Mouse (Mus musculus) gastrocnemius, adult 2 months (tissue): ENCODE data around the gene Trmt5. TPM values are rescaled to one million over a fixed set of nuclear protein-coding genes. Genes with fewer than 3 reads are reported as not detected.

Source experiments
- DNase-seq: peaks from one replicate; pipeline ENCODE4 v3.0.0; 2022
- H3K27ac ChIP-seq: fragments of 200-600 bp; 2 replicates; pipeline ENCODE4 v1.8.1; 2022; ENCODE audit warnings: mild to moderate bottlenecking
- H3K4me3 ChIP-seq: fragments of 200-600 bp; 2 replicates; pipeline ENCODE4 v1.8.1; 2022; ENCODE audit warnings: mild to moderate bottlenecking, moderate library complexity
- CTCF ChIP-seq: fragments of 200-600 bp; IDR thresholded peaks from 2 replicates; pipeline ENCODE4 v1.8.1; 2022; ENCODE audit warnings: antibody characterized with exemption, mild to moderate bottlenecking, moderate library complexity
- intact Hi-C: fragments of 180-260 bp; cut with DNase I; formaldehyde crosslinking; loops from one replicate; pipeline ENCODE4 v1.15.1; 2025
- total RNA-seq, 2 experiments: library from RNA; stranded (reverse); gene quantifications; 2 replicates each; pipeline ENCODE4 v1.2.3; 2021

Gene Trmt5
- total RNA-seq, 2 experiments from 2014 or later = 8.5 to 8.6 TPM

DNA sequence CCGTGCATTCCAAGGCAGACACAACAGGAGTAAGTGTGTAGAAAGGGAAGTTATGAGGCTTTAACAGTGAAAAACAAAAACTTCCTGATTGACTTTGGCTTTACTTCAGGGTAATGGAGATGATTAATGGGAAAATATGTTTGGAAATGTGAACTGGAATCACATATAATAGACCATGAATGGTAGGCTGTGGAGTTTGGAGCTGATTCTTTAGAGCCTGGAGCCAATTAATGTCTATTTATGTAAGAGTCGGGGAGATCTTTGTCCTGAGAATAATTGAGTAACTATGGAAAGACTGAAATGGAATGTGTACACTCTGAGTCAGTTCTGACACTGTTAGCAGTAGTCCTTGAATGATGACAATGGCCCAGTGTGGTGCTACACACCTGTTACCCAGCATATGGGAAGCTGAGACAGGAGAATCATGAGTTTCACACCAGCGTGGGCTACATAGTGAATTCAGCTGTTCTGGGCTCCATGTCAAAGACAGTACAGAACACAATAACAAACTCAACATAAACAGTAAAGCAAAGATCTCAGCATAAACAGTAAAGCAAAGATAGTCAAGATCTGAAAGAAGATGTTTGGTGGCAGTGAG lies 21.0 kb downstream of the Trmt5 start:
- no peak for DNase-seq
- intact Hi-C loops = no loop called here
- no peak for TF ChIP-seq CTCF

DNA sequence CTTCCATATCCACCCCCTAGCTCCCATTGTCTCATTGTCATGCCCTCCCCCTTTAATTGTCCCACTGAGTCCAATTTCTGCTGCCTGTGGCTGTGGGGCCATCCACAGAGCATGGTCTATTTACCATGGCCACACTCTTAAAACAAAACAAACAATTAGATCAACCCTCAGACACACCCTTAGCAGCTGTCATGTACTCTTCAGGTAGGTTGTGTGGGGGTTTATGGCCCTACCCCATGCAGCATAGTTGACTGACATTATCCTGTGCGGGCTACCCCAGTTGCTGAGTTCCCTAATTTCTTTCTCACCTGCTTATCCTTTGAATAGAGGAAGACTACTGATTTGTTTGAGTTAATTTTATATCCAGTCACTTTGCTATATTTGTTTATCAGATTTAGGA lies 26.2 kb downstream of the Trmt5 start:
- no peak for DNase-seq
- intact Hi-C loops = no loop called here
- Histone ChIP-seq H3K4me3 (no peak overlapping the region), H3K27ac (no peak overlapping the region)
- TF ChIP-seq CTCF = no peak

More for the DNA sequence above, 21.0 kb downstream of the Trmt5 start:
- Histone ChIP-seq H3K4me3 (no peak overlapping the region), H3K27ac (no peak overlapping the region; the same call in 1 of the 2 replicates)

GRCm38 (mm10) chr12:73259269-73259668 lies 27.2 kb downstream of the Trmt5 start:
- DNase-seq = no peak
- intact Hi-C loops = no loop called here
- TF ChIP-seq CTCF = no peak
- H3K27ac ChIP-seq = no peak overlapping the region
- no peak overlapping the region for H3K4me3 ChIP-seq

GRCm38 (mm10) chr12:73255006-73255405 lies 31.5 kb downstream of the Trmt5 start:
- Histone ChIP-seq H3K4me3 (no peak overlapping the region), H3K27ac (no peak overlapping the region)
- TF ChIP-seq CTCF = no peak
- DNase-seq = no peak
- intact Hi-C loops = no loop called here

DNA sequence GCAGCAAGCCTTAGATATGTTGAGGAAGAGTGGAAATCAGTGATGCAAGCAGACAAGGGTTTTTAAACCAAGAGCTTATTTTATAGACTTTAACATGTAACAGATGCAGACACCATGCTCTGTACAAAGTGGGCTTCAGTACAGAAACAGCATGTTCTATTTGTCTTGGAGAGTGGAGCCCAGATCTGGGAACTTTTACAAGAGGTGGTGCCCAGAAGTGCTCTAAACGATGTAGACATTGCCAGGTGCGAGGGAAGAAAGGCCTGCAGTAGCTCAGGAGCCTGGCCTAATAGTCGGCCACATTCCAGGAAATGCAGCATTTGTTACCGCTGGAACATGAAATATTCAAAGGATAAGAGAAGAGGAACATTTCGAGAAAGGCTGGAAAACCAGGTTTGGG lies 40.8 kb downstream of the Trmt5 start:
- intact Hi-C loops = no loop called here
- H3K4me3 ChIP-seq = no peak overlapping the region
- DNase-seq = no peak
- no peak for TF ChIP-seq CTCF
- H3K27ac ChIP-seq = no peak overlapping the region

DNA sequence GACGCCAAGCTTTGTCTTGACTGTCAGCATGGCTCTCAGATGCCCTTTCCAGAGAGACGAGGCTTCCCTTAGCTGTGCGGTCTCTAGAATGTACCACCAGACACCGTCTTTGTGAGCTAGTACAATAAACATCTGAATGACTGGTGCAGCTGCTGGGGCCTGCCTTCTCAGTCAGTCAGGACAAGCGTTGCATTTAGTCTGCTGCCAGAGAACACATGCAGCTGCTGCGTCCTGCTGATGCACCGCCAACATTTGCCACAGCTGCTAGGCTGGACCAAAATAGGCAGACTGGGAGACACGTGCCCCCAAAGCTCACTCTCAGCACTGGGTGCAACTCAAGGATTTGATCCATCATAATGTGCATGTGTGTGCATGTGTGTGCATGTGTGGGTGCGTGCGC lies 44.5 kb downstream of the Trmt5 start:
- H3K4me3 ChIP-seq = 0 out of 2 replicates have a peak overlapping the region, but pooled peaks have one; percentile 23
- H3K27ac ChIP-seq = peak overlapping the region; percentile 66
- intact Hi-C loops = loop anchor here (5.0 kb wide), 1 partner anchor 35 kb away; no protein-coding TSS in a partner anchor
- peak; percentile 73 for DNase-seq
- TF ChIP-seq CTCF = no peak

DNA sequence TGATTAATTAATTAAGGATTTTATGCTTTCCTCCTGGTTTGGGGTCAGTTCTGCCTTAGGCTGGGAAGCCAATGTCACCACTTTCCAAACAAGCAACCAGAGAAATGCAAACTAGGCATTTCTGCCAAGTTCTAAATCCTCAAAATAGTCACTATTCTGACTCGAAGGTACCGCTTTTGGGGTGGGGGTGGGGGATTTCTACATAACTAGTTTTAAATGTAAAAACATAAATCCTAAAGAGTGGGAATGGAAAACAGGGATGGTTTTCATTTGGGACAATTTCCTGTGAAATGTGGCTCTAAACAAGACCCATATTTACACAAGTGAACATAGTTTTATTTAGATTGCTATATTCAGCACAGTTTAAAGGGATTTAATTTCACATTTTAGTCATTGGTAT lies 53.9 kb downstream of the Trmt5 start:
- intact Hi-C loops = no loop called here
- no peak for DNase-seq
- H3K27ac ChIP-seq = no peak overlapping the region
- no peak for TF ChIP-seq CTCF
- no peak overlapping the region for H3K4me3 ChIP-seq

- H3K4me3 ChIP-seq = no peak overlapping the region
- H3K27ac ChIP-seq = no peak overlapping the region
- intact Hi-C loops = no loop called here
- no peak for DNase-seq
- TF ChIP-seq CTCF = no peak
These were observed 55.0 kb downstream of the Trmt5 start for GRCm38 (mm10) chr12:73231552-73231951.

DNA sequence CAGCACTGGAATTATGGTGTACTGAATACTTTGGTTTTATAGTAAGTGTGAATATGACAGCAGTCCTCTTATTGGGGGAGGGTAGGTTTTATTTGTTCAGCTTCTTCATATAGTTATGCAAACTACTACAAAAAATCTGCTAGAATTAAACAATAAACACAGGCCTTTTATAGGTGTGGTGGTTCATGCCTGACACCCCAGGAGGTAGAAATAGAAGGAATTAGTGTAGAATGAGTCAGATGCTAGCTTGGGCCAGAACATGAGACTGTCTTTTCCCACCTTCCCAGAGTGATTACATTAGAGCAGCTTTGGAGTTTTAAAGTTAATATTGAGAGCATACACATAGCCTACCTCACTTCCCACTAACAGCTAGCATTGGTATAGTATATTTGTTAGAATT lies 56.3 kb downstream of the Trmt5 start:
- intact Hi-C loops = no loop called here
- no peak for TF ChIP-seq CTCF

More for the DNA sequence above, 56.3 kb downstream of the Trmt5 start:
- Histone ChIP-seq H3K4me3 (no peak overlapping the region), H3K27ac (no peak overlapping the region)
- DNase-seq = no peak

Other genes starting within 250 kb of the Trmt5 start
- 10 to 100 TPM; 59.8 to 68.4 TPM for gene Six1, start 232.8 kb downstream of the Trmt5 start, total RNA-seq
- gene Six4, start 173.3 kb downstream of the Trmt5 start, total RNA-seq = 10 to 100 TPM; 15.6 to 18.1 TPM
- 10 to 100 TPM; 17.6 to 19.4 TPM for gene Mnat1, start 163.0 kb downstream of the Trmt5 start, total RNA-seq
- gene Slc38a6, start 69 bp upstream of the Trmt5 start, total RNA-seq = 1 to 10 TPM; 1.7 to 3.6 TPM